Mouse (Mus musculus) embryonic facial prominence, embryonic 10.5 days (tissue): ENCODE results near the gene Gast. TPM values are rescaled to one million over a fixed set of nuclear protein-coding genes. Genes with fewer than 3 reads are reported as not detected.
A peak's percentile ranks its signal among the peaks of the same experiment; 100 is the strongest.
"Not testable (repeated sequence)": the region's sequence is repeated elsewhere in the genome, so short reads cannot be mapped to it uniquely, and the experiment has no call there.

ENCODE experiments used
- DNase-seq: peaks from one replicate; pipeline ENCODE4 v3.0.0-alpha.2; 2017; ENCODE audit warnings: low spot score
- H3K27ac ChIP-seq: fragments of 300-500 bp; sonication (generic); replicated peaks from 2 replicates; pipeline ENCODE4 v1.5.1; 2016; ENCODE audit warnings: mild to moderate bottlenecking
- H3K27me3 ChIP-seq: fragments of 300-500 bp; sonication (generic); replicated peaks from 2 replicates; pipeline ENCODE4 v1.6.1; 2016; ENCODE audit warnings: low read depth, mild to moderate bottlenecking; ENCODE audit not compliant: poor library complexity, severe bottlenecking
- H3K36me3 ChIP-seq: fragments of 300-500 bp; sonication (generic); replicated peaks from 2 replicates; pipeline ENCODE4 v1.6.1; 2016; ENCODE audit warnings: mild to moderate bottlenecking, moderate library complexity
- H3K4me1 ChIP-seq: fragments of 300-500 bp; sonication (generic); 2 replicates; pipeline ENCODE4 v1.6.1; 2016
- H3K4me3 ChIP-seq: fragments of 300-500 bp; sonication (generic); 2 replicates; pipeline ENCODE4 v1.5.1; 2016; ENCODE audit warnings: mild to moderate bottlenecking, moderate library complexity
- H3K9me3 ChIP-seq: fragments of 300-500 bp; sonication (generic); 2 replicates; pipeline ENCODE4 v1.6.1; 2016; ENCODE audit warnings: mild to moderate bottlenecking
- WGBS: fragments of 180-500 bp; shearing (Covaris S2); methylation state at CpG from one replicate; pipeline ENCODE4 v1.1.7; 2016; 5-methylcytosine and 5-hydroxymethylcytosine counted together
- polyA plus RNA-seq: library from polyadenylated mRNA; unstranded; fragments of >200 nt; fragmentation: Nextera tagmentation; extraction: Ambion mirVana; gene quantifications from 2 replicates; pipeline ENCODE4 v1.2.1, GENCODE M21; 2016

Gene Gast
- polyA plus RNA-seq, result 0.37 TPM in 1 of 2 replicates, not detected in the other

GRCm38 (mm10) chr11:100333944-100334457, at the start of gene Gast:
Gene Gast (plus strand): TSS chr11:100334407.
- no peak for DNase-seq
- WGBS, result 85% methylated on average over 6 of the region's 6 CpGs
- no peak within 1 kb of the TSS for H3K27ac ChIP-seq
- H3K9me3 ChIP-seq, result no peaks in the 10 kb centered on the region
- no peaks in the 10 kb centered on the region for H3K36me3 ChIP-seq
- peaks cover 35% of the 10 kb centered on the region for H3K4me1 ChIP-seq
- no peak within 1 kb of the TSS for H3K4me3 ChIP-seq
- no peaks in the 10 kb centered on the region for H3K27me3 ChIP-seq

GRCm38 (mm10) chr11:100284988-100285387, 49.2 kb upstream of the Gast start:
- Histone ChIP-seq H3K4me1 (peaks cover 24% of the 10 kb centered on the region), H3K27ac (no peak overlapping the region; the same call in 1 of the 2 replicates), H3K4me3 (no peak overlapping the region), H3K27me3 (no peaks in the 10 kb centered on the region; the same call in 1 of the 2 replicates), H3K9me3 (no peaks in the 10 kb centered on the region), H3K36me3 (no peaks in the 10 kb centered on the region)
- 80% methylated on average over 4 of the region's 4 CpGs for WGBS
- DNase-seq, result no peak

- Histone ChIP-seq H3K4me3 (no peak overlapping the region), H3K4me1 (peaks cover 36% of the 10 kb centered on the region), H3K27ac (peak overlapping the region; percentile 52), H3K36me3 (no peaks in the 10 kb centered on the region), H3K27me3 (no peaks in the 10 kb centered on the region; the same call in 1 of the 2 replicates), H3K9me3 (no peaks in the 10 kb centered on the region)
- WGBS, result 39% methylated on average over 10 of the region's 10 CpGs
- peak; percentile 22 for DNase-seq
Measured at GRCm38 (mm10) chr11:100287024-100287423, 47.2 kb upstream of the Gast start.

- no peak overlapping the region for H3K4me3 ChIP-seq
- H3K36me3 ChIP-seq, result no peaks in the 10 kb centered on the region
- H3K27ac ChIP-seq, result no peak overlapping the region; the same call in 1 of the 2 replicates
- peaks cover 26% of the 10 kb centered on the region for H3K4me1 ChIP-seq
- 83% methylated on average over 6 of the region's 6 CpGs for WGBS
- no peaks in the 10 kb centered on the region for H3K9me3 ChIP-seq
- no peaks in the 10 kb centered on the region; the same call in 1 of the 2 replicates for H3K27me3 ChIP-seq
- no peak for DNase-seq
Measured at GRCm38 (mm10) chr11:100288942-100289341, 45.3 kb upstream of the Gast start.

GRCm38 (mm10) chr11:100290235-100290634, 44.0 kb upstream of the Gast start:
- no peaks in the 10 kb centered on the region for H3K36me3 ChIP-seq
- peak overlapping the region; percentile 59; the same call in 1 of the 2 replicates for H3K27ac ChIP-seq
- H3K27me3 ChIP-seq, result no peaks in the 10 kb centered on the region; the same call in 1 of the 2 replicates
- H3K4me1 ChIP-seq, result peaks cover 28% of the 10 kb centered on the region
- no peak overlapping the region for H3K4me3 ChIP-seq
- no peaks in the 10 kb centered on the region for H3K9me3 ChIP-seq
- WGBS, result 49% methylated on average over 5 of the region's 5 CpGs
- no peak for DNase-seq

GRCm38 (mm10) chr11:100292884-100293283, 41.3 kb upstream of the Gast start:
- Histone ChIP-seq H3K9me3 (no peaks in the 10 kb centered on the region), H3K4me1 (peaks cover 22% of the 10 kb centered on the region), H3K27me3 (peaks cover 3% of the 10 kb centered on the region; the same call in 1 of the 2 replicates), H3K27ac (no peak overlapping the region), H3K4me3 (no peak overlapping the region), H3K36me3 (no peaks in the 10 kb centered on the region)
- 62% methylated on average over 6 of the region's 6 CpGs for WGBS
- DNase-seq, result no peak

- DNase-seq, result peak; percentile 91
- Histone ChIP-seq H3K36me3 (no peaks in the 10 kb centered on the region), H3K27me3 (peaks cover 3% of the 10 kb centered on the region; the same call in 1 of the 2 replicates), H3K9me3 (no peaks in the 10 kb centered on the region), H3K27ac (no peak overlapping the region; the same call in 1 of the 2 replicates), H3K4me1 (peaks cover 16% of the 10 kb centered on the region), H3K4me3 (0 out of 2 replicates have a peak overlapping the region, but pooled peaks have one; percentile 4)
- 5% methylated on average over 10 of the region's 10 CpGs for WGBS
Measured at GRCm38 (mm10) chr11:100295308-100295707, 38.9 kb upstream of the Gast start.

- Histone ChIP-seq H3K4me1 (peaks cover 7% of the 10 kb centered on the region), H3K36me3 (no peaks in the 10 kb centered on the region), H3K9me3 (no peaks in the 10 kb centered on the region), H3K4me3 (peak overlapping the region; percentile 38), H3K27me3 (peaks cover 3% of the 10 kb centered on the region; the same call in 1 of the 2 replicates), H3K27ac (no peak overlapping the region)
- WGBS, result 43% methylated on average over 5 of the region's 5 CpGs
- DNase-seq, result no peak
Measured at GRCm38 (mm10) chr11:100297801-100298200, 36.4 kb upstream of the Gast start.

- H3K27me3 ChIP-seq, result peaks cover 3% of the 10 kb centered on the region; the same call in 1 of the 2 replicates
- peak; percentile 86 for DNase-seq
- peaks cover 7% of the 10 kb centered on the region for H3K4me1 ChIP-seq
- WGBS, result 19% methylated on average over 18 of the region's 18 CpGs
- peak overlapping the region; percentile 38 for H3K4me3 ChIP-seq
- H3K27ac ChIP-seq, result no peak overlapping the region
- H3K9me3 ChIP-seq, result no peaks in the 10 kb centered on the region
- H3K36me3 ChIP-seq, result no peaks in the 10 kb centered on the region
Measured at GRCm38 (mm10) chr11:100298274-100299036, 35.8 kb upstream of the Gast start.

- DNase-seq, result peak; percentile 83
- Histone ChIP-seq H3K4me1 (peaks cover 4% of the 10 kb centered on the region), H3K27ac (no peak overlapping the region), H3K4me3 (no peak overlapping the region), H3K9me3 (no peaks in the 10 kb centered on the region), H3K36me3 (no peaks in the 10 kb centered on the region), H3K27me3 (peaks cover 3% of the 10 kb centered on the region; the same call in 1 of the 2 replicates)
- WGBS, result 13% methylated on average over 5 of the region's 5 CpGs
Measured at GRCm38 (mm10) chr11:100300293-100300692, 33.9 kb upstream of the Gast start.

GRCm38 (mm10) chr11:100301292-100301691, 32.9 kb upstream of the Gast start:
- Histone ChIP-seq H3K27ac (no peak overlapping the region), H3K4me3 (no peak overlapping the region), H3K4me1 (peaks cover 4% of the 10 kb centered on the region), H3K36me3 (no peaks in the 10 kb centered on the region), H3K9me3 (no peaks in the 10 kb centered on the region), H3K27me3 (peaks cover 3% of the 10 kb centered on the region; the same call in 1 of the 2 replicates)
- no peak for DNase-seq
- 91% methylated on average over 5 of the region's 5 CpGs for WGBS

GRCm38 (mm10) chr11:100307900-100308299, 26.3 kb upstream of the Gast start:
- no peak for DNase-seq
- H3K27me3 ChIP-seq, result no peaks in the 10 kb centered on the region
- H3K36me3 ChIP-seq, result no peaks in the 10 kb centered on the region
- H3K4me3 ChIP-seq, result no peak overlapping the region
- WGBS, result 90% methylated on average over 5 of the region's 5 CpGs
- H3K9me3 ChIP-seq, result no peaks in the 10 kb centered on the region
- H3K27ac ChIP-seq, result no peak overlapping the region
- H3K4me1 ChIP-seq, result peaks cover 7% of the 10 kb centered on the region

GRCm38 (mm10) chr11:100308672-100309071, 25.5 kb upstream of the Gast start:
- not testable (repeated sequence) for H3K27ac ChIP-seq, H3K4me1 ChIP-seq, DNase-seq, H3K4me3 ChIP-seq, H3K9me3 ChIP-seq, H3K27me3 ChIP-seq, H3K36me3 ChIP-seq
- 88% methylated on average over 6 of the region's 6 CpGs for WGBS
